Mouse (Mus musculus) layer of hippocampus, postnatal 25 days (tissue): ENCODE data around the gene Olfr1280. TPM values are rescaled to one million over a fixed set of nuclear protein-coding genes. Genes with fewer than 3 reads are reported as not detected.
"Not testable (repeated sequence)": the region's sequence is repeated elsewhere in the genome, so short reads cannot be mapped to it uniquely, and the experiment has no call there.

Source experiments
- DNase-seq, 2 experiments: peaks; one replicate each; pipeline ENCODE4 v3.0.0; 2022; ENCODE audit warnings: mixed read lengths in 2 of 2, low spot score in 1 of 2; ENCODE audit errors: extremely low spot score in 1 of 2
- total RNA-seq, 2 experiments: library from RNA; stranded (reverse); gene quantifications; 2 replicates each; pipeline ENCODE4 v1.2.3; 2021

The Olfr1280 gene
- not detected for total RNA-seq

DNA sequence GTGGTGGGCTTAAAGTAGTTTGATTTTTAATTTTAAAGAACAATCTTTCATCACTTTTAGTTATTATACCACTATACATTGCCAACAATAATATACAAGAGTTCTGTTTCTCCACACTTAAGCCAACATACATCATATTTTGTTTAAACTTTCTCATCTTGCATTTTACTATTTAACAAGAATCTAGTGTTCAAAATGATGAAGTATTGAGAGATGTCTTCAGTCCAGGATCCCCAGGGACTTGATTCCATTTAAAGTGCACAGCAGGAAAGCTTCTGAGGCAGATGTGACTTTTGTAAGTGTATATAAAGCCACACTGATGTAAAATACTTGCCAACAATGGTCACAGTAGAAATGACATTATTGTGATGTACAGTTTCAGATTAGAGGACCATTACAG is at the start of gene Olfr1280:
Gene Olfr1280 (plus strand): TSS at position 301 of the 400 bp plus-strand sequence.
- no peak for DNase-seq

DNA sequence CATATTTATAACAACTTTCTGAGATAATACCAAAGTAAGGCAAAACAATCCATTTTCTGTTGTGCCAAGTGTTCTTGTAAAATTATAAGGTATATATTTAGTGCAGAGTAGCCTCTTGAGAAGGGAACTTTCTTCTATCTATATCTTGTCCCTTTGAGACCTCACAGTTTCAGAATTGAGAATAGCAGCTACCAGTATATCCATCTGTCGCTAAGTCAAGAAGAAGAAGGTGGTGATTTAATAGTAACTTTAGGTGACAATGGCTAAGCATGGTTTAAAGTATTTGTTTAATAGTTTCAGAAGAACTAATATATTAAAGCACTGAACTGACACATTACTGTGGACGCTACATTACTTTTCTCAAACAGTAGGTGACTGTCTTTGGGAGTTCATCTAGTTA is 39.8 kb upstream of the Olfr1280 start, which contains the start of gene Olfr1277:
Gene Olfr1277 (minus strand): TSS at position 101 of the 400 bp plus-strand sequence.
- no peak for DNase-seq

DNA sequence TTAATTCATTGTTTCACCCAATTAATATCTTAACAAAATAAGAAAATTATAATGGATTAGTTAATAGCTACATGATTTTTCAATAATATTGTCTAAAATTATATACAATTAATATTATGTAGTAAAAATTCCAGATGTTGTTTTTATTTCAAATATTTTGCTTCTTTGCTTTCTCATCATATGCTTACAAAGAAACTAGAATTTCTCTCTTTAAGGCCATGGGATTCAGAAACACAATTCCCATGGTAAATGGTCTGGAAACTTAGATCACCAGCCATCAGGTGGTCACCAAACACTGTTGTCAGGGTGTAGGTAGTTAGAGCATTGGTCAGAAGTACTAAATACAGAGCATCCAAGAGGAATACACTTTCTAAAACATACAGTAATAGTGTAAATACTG is 24.0 kb upstream of the Olfr1280 start, which contains the start of gene Olfr1278:
Gene Olfr1278 (plus strand): TSS at position 301 of the 400 bp plus-strand sequence.
- DNase-seq = no peak

DNA sequence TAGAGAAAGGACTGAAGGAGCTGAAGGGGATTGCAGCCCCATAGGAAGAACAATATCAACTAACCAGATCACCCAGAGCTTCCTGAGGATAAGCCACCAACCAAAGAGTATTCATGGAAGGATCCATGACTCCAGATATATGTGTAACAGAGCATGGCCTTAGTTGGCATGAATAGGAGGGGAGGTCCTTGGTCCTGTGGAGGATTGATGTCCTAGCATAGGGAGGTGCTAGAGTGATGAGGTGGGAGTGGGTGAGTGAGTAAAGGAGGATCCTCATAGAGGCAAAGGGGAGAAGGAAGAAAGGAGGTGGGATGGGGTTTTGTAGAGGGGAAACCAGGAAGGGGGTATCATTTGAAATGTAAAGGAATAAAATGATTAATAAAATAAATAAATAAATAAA is 15.3 kb upstream of the Olfr1280 start:
- DNase-seq = no peak

DNA sequence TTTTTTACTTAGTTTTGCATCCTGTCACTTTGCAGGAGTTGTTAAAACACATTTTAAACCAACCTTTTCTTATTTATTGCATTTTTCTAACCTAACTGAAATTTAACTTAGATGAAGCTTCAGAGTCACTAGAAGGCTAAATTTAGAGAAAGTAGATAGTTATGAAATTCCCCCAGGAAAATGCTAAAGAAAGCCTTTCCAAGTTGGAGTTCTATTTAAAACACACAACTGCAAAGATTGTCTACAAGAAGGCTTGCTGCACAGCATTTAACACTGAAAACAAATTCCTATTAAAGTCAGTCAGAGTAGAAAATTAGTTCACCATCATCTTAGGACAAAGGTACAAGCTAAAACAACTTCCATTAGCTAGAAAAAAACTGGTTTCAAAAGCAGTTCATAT is 13.4 kb upstream of the Olfr1280 start, which contains the start of gene Olfr1279:
Gene Olfr1279 (plus strand): TSS at position 262 of the 400 bp plus-strand sequence.
- no peak for DNase-seq

DNA sequence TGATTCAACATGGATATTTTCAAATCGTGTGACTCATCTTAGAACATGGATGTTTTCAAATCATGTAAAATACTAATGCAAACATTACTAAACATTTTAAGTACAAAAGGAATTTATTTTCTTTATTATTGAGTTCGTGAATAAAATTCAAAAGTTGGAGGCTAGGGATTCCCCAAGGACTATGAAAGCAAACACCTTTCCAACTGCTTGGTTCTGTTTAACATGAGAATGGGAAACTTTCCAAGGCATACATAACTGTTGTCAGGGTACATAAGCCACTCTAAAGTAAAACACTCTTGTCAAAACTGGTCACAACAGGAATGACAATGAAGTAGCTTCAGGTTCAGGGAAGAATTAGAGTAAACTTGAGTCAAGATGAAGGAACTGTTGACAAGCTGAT is 12.4 kb downstream of the Olfr1280 start, which contains the start of gene Olfr1281:
Gene Olfr1281 (plus strand): TSS at position 301 of the 400 bp plus-strand sequence.
- DNase-seq = no peak

DNA sequence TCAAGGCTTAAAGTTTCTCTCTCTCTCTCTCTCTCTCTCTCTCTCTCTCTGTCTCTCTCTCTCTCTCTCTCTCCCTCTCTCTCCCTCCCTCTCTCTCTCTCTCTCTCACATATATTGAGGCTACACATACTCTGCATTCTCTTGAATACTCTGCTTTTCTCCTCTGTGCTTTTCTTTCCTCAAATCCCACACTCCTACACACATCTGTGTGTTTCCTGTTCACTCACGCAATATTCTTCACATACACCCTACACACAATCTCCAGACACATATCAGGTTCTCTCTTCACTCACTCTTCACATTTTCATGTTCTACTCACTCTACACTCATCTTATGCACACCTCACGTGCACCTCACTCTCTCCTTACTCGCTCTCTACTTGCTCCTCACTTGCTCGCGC is 19.9 kb downstream of the Olfr1280 start:
- DNase-seq = not testable (repeated sequence)

DNA sequence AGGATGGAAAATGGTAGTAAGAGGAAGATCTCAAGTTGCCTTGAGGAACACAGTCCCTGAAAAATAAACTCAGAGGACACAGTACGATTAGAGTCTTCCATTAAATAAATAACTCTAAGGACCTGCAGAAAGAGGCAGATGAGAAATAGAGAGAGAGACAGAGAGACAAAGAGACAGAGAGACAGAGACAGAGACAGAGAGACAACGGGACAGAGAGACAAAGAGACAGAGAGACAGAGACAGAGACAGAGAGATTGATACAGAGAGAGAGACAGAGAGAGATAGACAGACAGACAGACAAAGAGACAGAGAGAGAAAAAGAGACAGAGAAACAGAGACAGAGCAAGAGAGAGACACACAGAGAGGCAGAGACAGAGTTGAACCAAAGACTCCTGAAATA is 22.2 kb downstream of the Olfr1280 start, which contains the start of gene Olfr1282:
Gene Olfr1282 (minus strand): TSS at position 101 of the 400 bp plus-strand sequence.
- DNase-seq = no peak

DNA sequence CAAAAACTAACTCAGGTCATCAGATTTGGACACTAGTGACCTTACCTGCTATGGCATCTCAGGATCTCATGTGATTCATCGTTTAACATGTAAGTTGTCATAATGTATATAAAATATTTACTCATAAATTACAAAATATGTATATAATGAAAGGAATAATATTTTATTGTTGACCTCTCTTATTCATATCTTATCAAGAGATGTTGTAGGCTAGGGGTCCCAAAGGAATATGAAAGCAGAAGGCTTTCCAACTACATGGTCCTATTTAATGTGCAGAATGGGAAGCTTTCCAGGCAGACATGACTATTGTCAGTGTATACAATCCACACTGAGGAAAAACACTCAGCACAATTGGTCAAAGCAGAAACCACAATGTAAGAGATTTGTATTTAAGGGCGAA is 52.7 kb downstream of the Olfr1280 start, which contains the start of gene Olfr1283:
Gene Olfr1283 (plus strand): TSS at position 301 of the 400 bp plus-strand sequence.
- no peak for DNase-seq

DNA sequence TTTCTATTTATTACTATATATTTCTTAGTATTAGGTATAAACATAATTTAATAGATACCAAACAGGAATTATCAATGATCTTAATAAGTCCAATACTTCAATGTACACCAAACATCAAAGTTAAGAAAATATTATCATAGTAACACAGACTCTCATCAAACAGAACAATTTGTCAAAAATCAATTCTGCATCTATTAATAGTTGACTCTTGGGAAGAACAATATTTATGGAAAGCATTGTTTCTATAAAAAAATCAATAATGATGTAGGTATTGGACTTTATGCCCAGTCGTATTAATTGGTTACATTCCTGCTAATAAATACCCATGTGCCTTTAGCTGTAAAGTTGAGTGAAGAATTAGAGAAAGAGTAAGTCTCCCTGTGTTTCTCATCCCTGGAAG is 61.4 kb downstream of the Olfr1280 start, which contains the start of gene Olfr1284:
Gene Olfr1284 (plus strand): TSS at position 301 of the 400 bp plus-strand sequence.
- no peak for DNase-seq

Other genes starting within 250 kb of the Olfr1280 start
- gene Gm13941, start 208.0 kb upstream of the Olfr1280 start, total RNA-seq = not detected
- not detected for gene Gm15130, start 161.1 kb upstream of the Olfr1280 start, total RNA-seq
- not detected for gene 4930430A15Rik, start 84.4 kb upstream of the Olfr1280 start, total RNA-seq
- gene Olfr1275, start 78.7 kb upstream of the Olfr1280 start, total RNA-seq = not detected
- gene Olfr1276, start 59.5 kb upstream of the Olfr1280 start, total RNA-seq = not detected
- gene Olfr1277, start 39.9 kb upstream of the Olfr1280 start, total RNA-seq = not detected
- not detected for gene Olfr1278, start 23.9 kb upstream of the Olfr1280 start, total RNA-seq
- gene Olfr1279, start 13.4 kb upstream of the Olfr1280 start, total RNA-seq = not detected
- not detected for gene Olfr1281, start 12.5 kb downstream of the Olfr1280 start, total RNA-seq
- not detected for gene Olfr1282, start 22.1 kb downstream of the Olfr1280 start, total RNA-seq
- gene Olfr1283, start 52.8 kb downstream of the Olfr1280 start, total RNA-seq = not detected
- not detected for gene Olfr1284, start 61.5 kb downstream of the Olfr1280 start, total RNA-seq
- gene Olfr1286, start 109.1 kb downstream of the Olfr1280 start, total RNA-seq = not detected
- gene Olfr1287, start 135.1 kb downstream of the Olfr1280 start, total RNA-seq = not detected
- not detected for gene Olfr1288, start 160.1 kb downstream of the Olfr1280 start, total RNA-seq
- gene Olfr1289, start 166.8 kb downstream of the Olfr1280 start, total RNA-seq = not detected
- gene Olfr1290, start 179.8 kb downstream of the Olfr1280 start, total RNA-seq = not detected
- not detected for gene Olfr1291-ps1, start 183.2 kb downstream of the Olfr1280 start, total RNA-seq
- not detected for gene Olfr1293-ps, start 211.2 kb downstream of the Olfr1280 start, total RNA-seq
- not detected for gene Olfr1294, start 226.3 kb downstream of the Olfr1280 start, total RNA-seq